Comparison of ENCODE assay signal across 16 mouse cellular contexts in the genomic region with DNA sequence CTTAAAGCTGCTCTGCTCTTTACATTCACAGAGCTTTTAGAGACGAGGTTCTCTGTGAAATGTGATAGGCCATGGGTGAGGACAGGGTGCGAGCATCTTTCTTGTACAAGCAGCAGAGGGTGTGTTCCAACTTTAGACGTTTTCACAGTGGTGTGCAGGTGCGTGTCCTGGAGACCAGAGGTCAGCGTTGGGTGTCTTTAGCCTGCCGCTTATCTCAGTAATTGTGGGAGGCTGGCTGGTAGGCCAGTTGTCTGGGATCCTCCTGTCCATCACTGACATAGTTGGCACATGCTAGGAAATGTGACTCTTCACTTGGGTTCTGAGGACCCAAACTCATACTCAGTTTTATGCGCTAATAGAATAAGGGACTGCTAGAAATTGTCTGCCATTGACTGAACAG.
DNase-seq lines count a peak whose midpoint lies in the region; ATAC-seq and TF ChIP-seq lines count a peak whose summit lies in the region.
"Had no signal": no experiment of that assay in that cellular context is flagged by ENCODE, and none has a peak within 500 bp of the region (broad histone marks: within the 10 kb centered on the region; RNA-seq: fewer than 3 reads in every experiment).

No protein-coding gene starts in this region.

- H3K9me3 ChIP-seq in hindbrain, embryonic 13.5 days: no peaks in the 10 kb centered on the region
- no peaks in the 10 kb centered on the region for H3K9me3 ChIP-seq in hindbrain, postnatal 0 days (ENCODE audit: low read length)
- no peaks in the 10 kb centered on the region for H3K9me3 ChIP-seq in midbrain, embryonic 12.5 days
- H3K9me3 ChIP-seq in midbrain, embryonic 14.5 days (ENCODE audit: control insufficient read depth, low read length): no peaks in the 10 kb centered on the region
- H3K9me3 ChIP-seq in neural tube, embryonic 15.5 days (replicated peaks): no peaks in the 10 kb centered on the region
- H3K9me3 ChIP-seq: limb, embryonic 15.5 days had no signal

- no peak for DNase-seq in gastrocnemius, adult 2 months
- DNase-seq in gastrocnemius, postnatal 4 days (ENCODE audit: low spot score in 2 of 2): no peak
- no peak for DNase-seq in hindbrain, postnatal 0 days (ENCODE audit: low spot score)
- DNase-seq in midbrain, embryonic 14.5 days: no peak
- no peak for DNase-seq in urinary bladder, postnatal 4 days (ENCODE audit: low spot score in 2 of 2)
- DNase-seq: B cell, adult 2 months; cerebellum, postnatal 10 days; embryo, embryonic 11 days; kidney, postnatal 10 days; lung, postnatal 14 days; right cerebral cortex, postnatal 4 days had no signal

- peak overlapping the region; percentile 54; the same call in 1 of the 2 replicates for H3K27ac ChIP-seq in gastrocnemius, adult 2 months
- peak overlapping the region; percentile 80 for H3K27ac ChIP-seq in hindbrain, embryonic 13.5 days
- no peak overlapping the region for H3K27ac ChIP-seq in hindbrain, postnatal 0 days
- peak overlapping the region; percentile 27; the same call in 1 of the 2 replicates for H3K27ac ChIP-seq in midbrain, embryonic 12.5 days (replicated peaks)
- H3K27ac ChIP-seq in midbrain, embryonic 14.5 days (replicated peaks; ENCODE audit: low read depth, low read length): no peak overlapping the region; the same call in 1 of the 2 replicates
- H3K27ac ChIP-seq in neural tube, embryonic 15.5 days (replicated peaks): 0 out of 2 replicates have a peak overlapping the region, but pooled peaks have one; percentile 38
- H3K27ac ChIP-seq: limb, embryonic 15.5 days had no signal

- TF ChIP-seq CTCF in gastrocnemius, adult 2 months (IDR thresholded peaks at IDR 0.05): no peak
- no peak for TF ChIP-seq CTCF in hindbrain, postnatal 0 days (IDR thresholded peaks at IDR 0.05; ENCODE audit: low read depth)

- no peak overlapping the region for H3K4me3 ChIP-seq in gastrocnemius, adult 2 months
- H3K4me3 ChIP-seq in hindbrain, embryonic 13.5 days: no peak overlapping the region
- no peak overlapping the region for H3K4me3 ChIP-seq in hindbrain, postnatal 0 days (ENCODE audit: low read length)
- no peak overlapping the region for H3K4me3 ChIP-seq in midbrain, embryonic 12.5 days
- H3K4me3 ChIP-seq in midbrain, embryonic 14.5 days (replicated peaks; ENCODE audit: low read depth, low read length): no peak overlapping the region
- H3K4me3 ChIP-seq in neural tube, embryonic 15.5 days (replicated peaks): no peak overlapping the region
- H3K4me3 ChIP-seq: limb, embryonic 15.5 days had no signal

- intact Hi-C loops in gastrocnemius, adult 2 months (cut with DNase I): no loop called here

- no peak overlapping the region for H3K4me2 ChIP-seq in hindbrain, embryonic 13.5 days
- no peak overlapping the region for H3K4me2 ChIP-seq in hindbrain, postnatal 0 days (ENCODE audit: low read depth, low read length)
- no peak overlapping the region for H3K4me2 ChIP-seq in midbrain, embryonic 12.5 days (replicated peaks)
- no peak overlapping the region for H3K4me2 ChIP-seq in midbrain, embryonic 14.5 days (ENCODE audit: low read length)
- H3K4me2 ChIP-seq in neural tube, embryonic 15.5 days: no peak overlapping the region
- H3K4me2 ChIP-seq: limb, embryonic 15.5 days had no signal

- no peaks in the 10 kb centered on the region for H3K27me3 ChIP-seq in hindbrain, embryonic 13.5 days
- H3K27me3 ChIP-seq in hindbrain, postnatal 0 days (ENCODE audit: insufficient read depth, low read length): no peaks in the 10 kb centered on the region
- H3K27me3 ChIP-seq in midbrain, embryonic 12.5 days: no peaks in the 10 kb centered on the region
- no peaks in the 10 kb centered on the region for H3K27me3 ChIP-seq in midbrain, embryonic 14.5 days (ENCODE audit: control insufficient read depth, insufficient read depth, low read length)
- no peaks in the 10 kb centered on the region for H3K27me3 ChIP-seq in neural tube, embryonic 15.5 days (replicated peaks)
- H3K27me3 ChIP-seq: limb, embryonic 15.5 days; Patski had no signal

- 66% methylated on average over 7 of the region's 7 CpGs for WGBS in hindbrain, embryonic 13.5 days
- WGBS in hindbrain, postnatal 0 days: 65% methylated on average over 7 of the region's 7 CpGs
- WGBS in midbrain, embryonic 12.5 days: 55% methylated on average over 7 of the region's 7 CpGs
- WGBS in midbrain, embryonic 14.5 days: 50% methylated on average over 7 of the region's 7 CpGs
- WGBS in neural tube, embryonic 15.5 days: 76% methylated on average over 7 of the region's 7 CpGs

- no peak overlapping the region for H3K9ac ChIP-seq in hindbrain, embryonic 13.5 days
- no peak overlapping the region for H3K9ac ChIP-seq in hindbrain, postnatal 0 days (replicated peaks; ENCODE audit: low read length)
- no peak overlapping the region for H3K9ac ChIP-seq in midbrain, embryonic 12.5 days (replicated peaks)
- H3K9ac ChIP-seq in midbrain, embryonic 14.5 days (replicated peaks; ENCODE audit: low read length): no peak overlapping the region
- no peak overlapping the region for H3K9ac ChIP-seq in neural tube, embryonic 15.5 days (replicated peaks)
- H3K9ac ChIP-seq: limb, embryonic 15.5 days had no signal

- H3K4me1 ChIP-seq in hindbrain, embryonic 13.5 days (replicated peaks): peaks cover 66% of the 10 kb centered on the region
- peaks cover 11% of the 10 kb centered on the region; the same call in 1 of the 2 replicates for H3K4me1 ChIP-seq in hindbrain, postnatal 0 days (ENCODE audit: insufficient read depth, low read length)
- H3K4me1 ChIP-seq in midbrain, embryonic 12.5 days: peaks cover 63% of the 10 kb centered on the region
- peaks cover 23% of the 10 kb centered on the region for H3K4me1 ChIP-seq in midbrain, embryonic 14.5 days (ENCODE audit: control insufficient read depth, insufficient read depth, low read length)
- H3K4me1 ChIP-seq in neural tube, embryonic 15.5 days: peaks cover 49% of the 10 kb centered on the region

- no peak for ATAC-seq in hindbrain, embryonic 13.5 days (ENCODE audit: low FRiP score)
- ATAC-seq in hindbrain, postnatal 0 days: no peak
- no peak for ATAC-seq in midbrain, embryonic 12.5 days (ENCODE audit: low FRiP score, low read depth)
- ATAC-seq in midbrain, embryonic 14.5 days (ENCODE audit: low FRiP score, low TSS enrichment): no peak
- no peak for ATAC-seq in neural tube, embryonic 15.5 days (ENCODE audit: low FRiP score)
- ATAC-seq: Patski had no signal

- no peaks in the 10 kb centered on the region for H3K36me3 ChIP-seq in hindbrain, embryonic 13.5 days
- no peaks in the 10 kb centered on the region for H3K36me3 ChIP-seq in hindbrain, postnatal 0 days (ENCODE audit: insufficient read depth, low read length)
- H3K36me3 ChIP-seq in midbrain, embryonic 12.5 days: no peaks in the 10 kb centered on the region
- H3K36me3 ChIP-seq in midbrain, embryonic 14.5 days (ENCODE audit: control insufficient read depth, insufficient read depth, low read length): no peaks in the 10 kb centered on the region
- no peaks in the 10 kb centered on the region for H3K36me3 ChIP-seq in neural tube, embryonic 15.5 days
- H3K36me3 ChIP-seq: limb, embryonic 15.5 days had no signal

Comparison
In these comparisons a context has a peak if more than half of its experiments do, and no peak if none do; other contexts are left out.
1. H3K27ac ChIP-seq: peak in gastrocnemius, adult 2 months (single experiment), hindbrain, embryonic 13.5 days (single experiment), midbrain, embryonic 12.5 days (single experiment) and neural tube, embryonic 15.5 days (single experiment); none in hindbrain, postnatal 0 days (single experiment) and midbrain, embryonic 14.5 days (single experiment).